Mouse (Mus musculus) lung, postnatal 36 days (tissue): ENCODE data around the gene Ovca2.
"Not testable (repeated sequence)": the region's sequence is repeated elsewhere in the genome, so short reads cannot be mapped to it uniquely, and the experiment has no call there.

ENCODE experiments used
- DNase-seq: peaks from one replicate; pipeline ENCODE4 v3.0.0; 2022; ENCODE audit warnings: mixed read lengths

Gene Ovca2

DNA sequence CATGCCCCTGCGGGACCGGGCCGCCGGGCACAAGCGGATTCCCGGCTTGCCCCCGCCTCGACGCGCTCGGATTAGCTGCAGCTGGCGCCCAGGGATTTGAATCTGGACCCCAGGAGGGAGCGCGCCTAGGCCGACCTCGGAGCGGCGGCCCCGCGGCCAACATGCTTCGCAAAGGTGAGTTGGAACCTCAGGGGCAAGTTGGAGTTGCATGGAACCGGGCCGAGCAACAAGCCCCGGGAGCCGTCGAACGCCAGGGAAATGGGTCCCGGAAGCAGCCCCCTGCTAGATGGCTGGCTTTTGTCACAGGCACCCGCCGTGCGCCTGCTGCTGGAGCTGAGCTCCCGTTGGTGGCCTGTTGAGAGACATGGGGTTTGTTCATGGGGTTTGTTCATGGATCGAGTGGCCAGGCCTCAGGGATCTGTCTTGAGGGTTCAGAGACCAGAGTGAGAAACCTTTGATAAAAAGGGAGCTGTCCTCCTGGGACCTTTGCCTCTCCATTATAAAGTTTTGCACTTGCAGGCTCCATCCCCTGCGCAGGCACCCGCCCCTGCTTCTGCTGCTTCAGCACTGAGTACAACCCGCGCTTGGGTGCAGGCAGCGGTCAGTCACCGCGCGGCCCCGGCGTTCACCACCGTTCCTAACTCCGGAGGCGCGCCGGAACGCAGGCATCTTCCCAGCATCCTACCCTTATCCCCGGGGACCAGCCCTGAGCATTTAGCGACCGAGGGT lies 15.7 kb upstream of the Ovca2 start:
- DNase-seq, result no peak

DNA sequence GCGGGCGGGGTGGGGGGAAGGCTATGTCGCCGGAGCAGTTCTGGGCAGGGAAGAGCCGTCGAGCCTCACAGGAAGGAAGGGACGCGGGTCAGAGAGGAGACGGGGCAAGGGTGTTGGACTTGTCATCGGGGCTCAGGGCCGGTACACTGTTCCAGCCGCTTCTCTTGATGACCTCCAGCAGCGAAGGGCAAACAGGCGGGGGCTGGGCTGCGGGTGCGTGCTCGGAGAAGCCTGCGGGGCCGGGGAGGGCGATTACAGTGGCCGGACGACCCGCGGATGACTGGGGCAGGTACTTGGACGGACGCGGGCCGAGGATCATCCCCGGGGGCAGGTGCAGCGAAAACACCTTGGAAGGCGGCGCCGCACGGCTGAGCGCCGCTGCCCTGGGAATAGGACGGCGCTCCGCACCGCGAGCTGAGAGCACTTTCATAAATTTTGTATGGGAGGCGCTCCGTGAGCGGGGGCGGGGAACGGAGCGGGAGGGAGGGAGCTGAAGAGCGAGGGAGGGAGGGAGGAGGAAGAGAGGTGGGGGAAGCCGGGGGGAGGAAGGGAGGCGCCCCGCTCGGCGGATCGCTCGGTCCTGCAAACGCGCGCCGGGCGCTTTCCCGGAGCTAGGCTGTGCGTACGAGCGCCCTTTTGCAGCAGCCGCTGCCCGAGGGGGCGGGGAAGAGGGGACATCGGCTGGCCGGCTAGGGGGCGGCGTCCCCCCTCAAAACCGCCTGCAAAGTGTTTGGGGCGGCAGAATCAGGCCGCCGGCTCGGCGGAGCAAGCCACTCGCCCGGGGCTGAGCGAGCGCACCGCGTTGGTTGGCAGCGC lies 14.8 kb upstream of the Ovca2 start, which contains the start of gene Rtn4rl1:
Gene Rtn4rl1, plus strand, starts transcription at position 528 of the 816 bp plus-strand sequence.
- peak; percentile 78 for DNase-seq

DNA sequence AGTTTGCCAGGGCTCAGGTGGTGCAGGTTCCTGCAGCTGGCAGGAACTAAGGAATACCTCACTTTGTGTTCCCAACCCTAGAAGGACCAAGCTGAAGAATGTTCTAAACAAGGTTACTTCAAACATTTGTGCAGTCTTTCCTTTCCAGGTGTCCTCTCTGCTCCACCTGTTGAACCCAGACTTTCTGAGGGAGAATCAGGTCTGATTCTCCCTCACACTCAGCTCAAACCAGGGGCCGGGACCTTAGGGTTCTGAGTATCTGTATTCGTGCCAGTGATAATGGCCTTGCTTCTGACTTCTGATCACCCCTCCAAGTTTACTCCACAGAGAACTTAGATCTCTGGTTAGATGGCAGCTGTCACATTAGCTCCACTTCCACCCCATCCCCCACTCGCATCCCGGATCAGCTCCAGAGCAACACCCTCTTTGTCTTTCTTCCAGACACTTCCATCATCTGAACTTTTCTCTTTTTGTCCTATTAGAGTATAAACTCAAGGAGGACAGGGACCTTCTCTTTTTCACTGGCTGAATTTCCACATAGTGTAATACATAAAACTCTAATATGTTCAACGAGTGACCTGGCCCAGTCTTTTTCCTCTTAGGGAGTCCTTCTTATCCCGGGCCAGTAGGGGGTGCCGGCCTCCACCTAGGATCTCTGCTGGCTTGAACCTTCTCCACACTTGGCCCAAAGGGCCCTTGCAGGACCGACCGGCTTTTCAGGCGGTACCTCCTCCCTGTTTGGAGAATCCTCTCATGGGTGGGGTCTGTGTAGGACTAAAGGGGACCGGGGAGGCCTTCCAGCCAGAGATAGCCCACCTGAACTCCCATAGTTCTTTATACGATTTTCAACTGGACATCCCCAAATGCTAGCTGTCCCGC lies 13.9 kb upstream of the Ovca2 start:
- peak; percentile 87 for DNase-seq

DNA sequence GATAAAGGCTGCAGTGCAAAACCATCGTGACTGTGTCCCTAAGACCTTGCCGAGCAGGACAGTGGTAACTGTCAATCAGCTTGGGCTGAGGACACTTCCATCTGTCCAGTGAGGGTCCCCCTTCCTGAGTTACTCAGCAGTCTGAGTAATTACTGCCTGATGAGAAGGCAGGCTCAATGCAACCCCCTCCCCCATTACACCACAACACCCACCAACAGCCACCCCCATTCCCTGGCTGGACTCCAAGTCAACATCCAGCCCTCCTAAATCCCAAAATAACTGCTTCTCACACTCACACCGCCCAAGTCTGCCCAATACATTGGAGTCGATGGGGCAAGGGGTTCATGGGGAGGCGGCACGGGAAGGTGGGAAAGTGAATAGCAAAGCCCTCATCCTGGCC lies 13.2 kb upstream of the Ovca2 start:
- no peak for DNase-seq

DNA sequence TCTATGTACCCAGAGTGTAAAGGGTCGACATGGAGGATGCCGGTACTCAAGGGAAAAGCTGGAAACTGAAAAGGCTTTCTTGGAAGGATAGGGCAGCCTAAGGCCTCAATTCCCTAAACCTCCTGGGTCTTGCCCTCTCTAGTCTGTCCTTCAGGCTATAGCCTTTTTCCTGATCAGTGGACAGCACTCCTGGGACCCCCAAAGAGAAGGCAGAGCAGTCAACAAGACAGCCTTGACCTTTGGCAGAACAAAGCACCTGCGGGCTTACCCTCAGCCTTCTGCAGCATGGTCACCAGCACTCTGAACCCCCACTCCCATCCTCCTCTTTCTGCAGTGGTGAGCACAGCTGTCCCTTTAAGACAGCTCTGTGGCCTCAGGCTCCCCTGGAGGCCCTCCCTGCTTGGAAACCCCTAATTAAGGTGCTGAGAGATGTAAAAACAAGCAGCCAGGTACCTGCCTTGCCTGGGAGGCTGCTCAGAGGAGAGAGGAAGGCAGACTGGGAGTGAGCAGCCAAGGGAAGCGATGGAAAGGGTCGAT lies 12.3 kb upstream of the Ovca2 start, which contains the start of gene Dph1:
Gene Dph1, minus strand, starts transcription at position 337 of the 537 bp plus-strand sequence.
- no peak for DNase-seq

DNA sequence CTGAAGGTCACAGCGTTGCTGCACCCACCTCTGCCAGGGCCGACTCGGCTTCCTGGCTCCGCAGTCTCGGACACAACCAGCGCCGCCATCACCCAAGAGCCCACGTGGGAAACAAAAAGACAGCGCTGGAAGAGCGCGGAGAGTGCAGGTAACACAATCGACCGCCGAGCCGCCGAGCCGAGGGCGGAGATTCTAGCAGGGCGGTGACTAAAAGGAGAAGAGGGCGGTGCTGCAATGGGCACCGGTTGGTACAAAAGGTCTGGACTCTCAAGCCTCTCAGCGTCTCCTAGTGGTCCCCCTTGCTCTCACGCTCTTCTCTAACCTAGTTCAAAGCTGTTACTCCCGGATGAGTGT lies 11.7 kb upstream of the Ovca2 start:
- peak; percentile 93 for DNase-seq

DNA sequence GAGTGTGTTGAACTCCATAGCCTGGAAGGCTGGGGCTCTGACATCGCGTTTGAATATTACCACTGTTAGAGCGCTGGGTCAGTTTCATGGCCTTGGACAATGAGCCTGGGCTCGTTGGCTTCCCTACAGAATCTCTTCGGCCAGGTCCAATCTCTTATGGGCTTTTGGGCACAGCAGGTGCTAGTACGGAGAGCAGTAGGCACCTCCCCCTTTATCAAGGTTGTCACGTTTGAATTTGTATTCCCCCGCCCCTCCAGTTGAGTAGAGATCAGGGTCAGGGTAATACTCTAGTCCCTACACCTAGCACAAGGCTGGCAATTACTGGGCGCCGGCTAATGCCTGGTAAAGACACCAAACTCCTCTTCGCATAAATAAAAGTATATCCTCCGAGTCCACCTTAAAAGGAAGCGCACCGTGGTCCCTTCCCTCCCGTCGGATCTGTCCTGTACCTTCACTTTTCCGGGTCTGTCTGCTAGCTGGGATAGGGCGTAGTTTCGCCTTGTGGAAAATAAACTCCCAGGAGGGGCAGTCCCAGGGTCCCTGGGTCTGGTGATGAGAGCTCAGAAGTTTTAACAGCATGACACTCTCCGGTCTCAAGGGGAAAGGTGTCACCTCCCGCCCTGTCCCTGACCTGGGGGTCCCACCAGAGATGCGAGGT lies 11.2 kb upstream of the Ovca2 start:
- no peak for DNase-seq

DNA sequence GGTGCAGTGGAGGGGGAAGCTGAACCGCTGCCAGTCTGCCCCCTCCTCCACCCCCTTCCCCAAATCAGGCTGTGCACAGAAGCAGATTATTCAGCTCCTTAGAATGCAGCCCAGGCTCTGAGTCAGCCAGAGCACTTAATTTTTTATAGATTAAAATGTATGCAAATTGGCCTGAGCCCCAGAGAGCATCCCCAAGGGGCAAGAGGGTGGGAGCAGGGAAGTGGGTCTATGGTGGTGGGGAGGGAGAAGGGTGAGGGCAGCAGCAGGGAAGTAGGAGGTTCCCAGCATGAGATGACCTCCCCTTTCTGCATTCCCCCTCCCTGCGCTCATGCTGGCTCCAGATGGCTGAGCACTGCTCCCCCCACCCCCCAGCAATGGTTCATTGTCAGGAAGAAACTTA lies 6.4 kb upstream of the Ovca2 start:
- DNase-seq, result no peak

DNA sequence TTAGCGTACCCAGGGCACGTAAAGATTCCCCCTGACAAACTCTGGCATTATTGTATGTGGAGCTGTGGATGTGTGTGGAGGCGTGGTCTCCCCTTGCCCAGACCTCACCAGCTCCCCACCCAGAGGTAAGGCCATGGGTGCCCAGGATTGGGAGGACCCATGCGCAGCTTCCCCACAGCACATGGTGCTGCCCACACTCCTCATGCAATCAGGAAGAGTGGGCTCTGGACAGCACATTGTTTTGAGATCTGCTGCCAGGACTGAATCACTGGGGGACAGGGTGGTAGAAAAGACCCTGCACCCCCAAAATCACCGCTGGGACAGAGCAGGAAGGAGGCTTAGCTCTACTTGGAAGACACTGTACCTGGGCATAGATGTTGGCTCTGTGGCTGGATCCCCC lies 5.9 kb upstream of the Ovca2 start:
- no peak for DNase-seq

DNA sequence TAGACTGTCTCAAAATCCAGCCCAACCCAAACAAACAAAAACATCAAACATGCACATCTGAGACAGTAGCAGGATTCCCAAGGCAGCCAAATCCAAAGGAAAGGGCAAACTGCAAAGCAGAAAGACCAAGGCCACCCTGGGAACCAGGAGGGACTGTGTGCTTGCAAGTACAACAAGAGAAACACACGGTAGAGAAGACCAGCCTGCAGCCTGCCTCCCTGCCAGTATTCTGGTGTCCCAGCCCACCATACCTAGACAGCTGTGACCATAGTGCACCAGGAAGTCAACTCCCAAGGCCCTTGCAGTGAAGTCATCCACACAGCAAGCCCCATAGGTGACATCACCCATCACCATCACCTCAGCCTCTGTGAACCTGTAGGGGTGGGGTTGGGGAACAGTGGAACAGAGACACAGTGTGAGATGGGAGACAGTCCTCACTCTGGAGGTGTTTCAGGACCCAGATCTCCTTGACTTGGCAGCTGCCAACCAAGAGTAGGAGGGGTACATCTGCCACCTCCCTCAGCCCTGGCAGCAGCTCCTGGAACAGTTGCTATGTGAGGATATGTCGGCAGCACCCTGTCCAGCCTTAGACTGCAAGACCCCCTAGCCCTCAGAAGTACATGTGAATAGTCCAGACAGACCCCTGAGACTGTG lies 5.4 kb upstream of the Ovca2 start:
- DNase-seq, result no peak

DNA sequence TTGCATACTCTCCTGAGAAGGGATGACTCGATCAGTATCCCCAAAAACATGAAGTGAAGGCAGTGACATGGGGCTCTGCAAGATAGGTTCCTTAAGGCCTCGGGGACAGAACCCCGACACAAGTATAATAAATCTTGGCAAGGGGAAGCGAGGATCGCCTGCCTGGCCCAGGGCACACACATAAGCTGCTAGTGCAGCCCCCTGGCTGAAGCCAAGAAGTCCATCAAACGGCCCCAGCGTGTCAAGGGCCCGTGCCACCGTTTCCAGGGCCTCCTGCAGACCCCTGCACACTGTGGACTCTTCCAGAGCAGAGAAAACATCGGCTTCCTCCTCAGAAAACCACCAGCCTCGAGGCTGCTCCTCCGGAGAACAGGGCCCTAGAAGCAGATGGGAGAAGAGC lies 624 bp downstream of the Ovca2 start:
- no peak for DNase-seq

DNA sequence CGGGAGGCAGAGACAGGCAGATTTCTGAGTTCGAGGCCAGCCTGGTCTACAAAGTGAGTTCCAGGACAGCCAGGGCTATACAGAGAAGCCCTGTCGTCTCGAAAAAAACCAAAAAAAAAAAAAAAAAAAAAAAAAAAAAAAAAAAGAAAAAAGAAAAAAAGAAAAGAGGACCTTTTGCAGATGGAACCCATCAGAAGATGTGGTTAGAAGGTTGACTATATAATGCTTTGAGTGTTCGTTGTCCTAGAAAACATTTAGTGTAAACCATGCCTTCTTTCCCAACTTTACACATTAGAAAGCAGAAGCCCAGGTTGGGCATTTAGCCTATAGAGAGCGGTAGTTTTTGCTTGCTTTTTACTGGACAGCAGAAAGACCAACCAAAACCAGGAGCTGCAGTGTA lies 4.1 kb downstream of the Ovca2 start:
- DNase-seq, result not testable (repeated sequence)

DNA sequence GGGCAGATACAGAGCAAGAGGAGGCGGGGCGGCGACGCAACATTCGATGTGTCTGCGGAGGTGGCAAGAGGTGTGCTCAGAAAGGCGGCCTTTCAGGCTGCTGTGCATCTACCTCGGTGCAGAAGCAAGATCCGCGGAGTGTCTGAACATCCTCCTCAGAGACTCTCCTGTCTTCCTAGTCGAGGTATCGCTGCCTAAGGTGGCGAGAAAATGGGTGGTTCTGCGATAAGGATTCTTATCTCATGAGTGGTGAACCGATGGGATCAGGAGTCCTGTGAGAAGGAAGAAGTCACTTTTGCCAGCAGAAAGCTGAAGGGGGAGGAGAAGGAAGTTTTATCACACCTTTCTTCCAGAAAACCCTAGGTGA lies 4.9 kb downstream of the Ovca2 start:
- no peak for DNase-seq

DNA sequence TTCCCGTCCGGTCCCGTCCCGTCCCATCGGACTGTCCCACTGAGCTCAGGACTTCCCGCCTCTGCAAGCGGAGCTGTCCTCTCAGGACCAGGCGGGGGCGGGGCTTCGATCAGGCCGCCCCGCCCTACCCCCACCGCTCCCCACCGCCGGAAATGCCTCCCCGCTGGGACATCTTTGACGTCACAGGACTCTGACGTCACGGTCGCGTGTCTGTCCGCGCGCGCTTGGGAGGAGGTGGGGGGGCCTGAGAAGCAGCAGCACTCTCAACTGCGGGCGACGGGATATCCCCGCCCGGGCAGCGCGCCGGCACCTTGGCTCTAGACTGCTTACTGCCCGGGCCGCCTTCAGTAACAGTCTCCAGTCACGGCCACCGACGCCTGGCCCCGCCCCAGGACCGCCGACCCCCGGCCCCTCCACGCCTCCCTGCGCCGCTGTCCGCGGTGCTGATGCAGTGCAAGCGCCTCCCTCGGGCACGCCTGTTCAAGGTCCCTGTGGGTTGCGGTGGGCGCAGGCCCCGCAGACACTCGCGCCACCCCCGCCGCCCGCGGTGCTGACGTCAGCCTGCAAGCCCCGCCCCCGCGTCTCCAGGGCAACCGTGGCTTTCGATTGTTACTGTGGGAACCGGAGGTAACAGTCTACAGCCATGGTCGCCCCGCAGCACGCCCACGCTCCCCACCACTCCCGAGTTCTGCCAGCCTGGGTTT lies 5.4 kb downstream of the Ovca2 start:
- peak; percentile 85 for DNase-seq

DNA sequence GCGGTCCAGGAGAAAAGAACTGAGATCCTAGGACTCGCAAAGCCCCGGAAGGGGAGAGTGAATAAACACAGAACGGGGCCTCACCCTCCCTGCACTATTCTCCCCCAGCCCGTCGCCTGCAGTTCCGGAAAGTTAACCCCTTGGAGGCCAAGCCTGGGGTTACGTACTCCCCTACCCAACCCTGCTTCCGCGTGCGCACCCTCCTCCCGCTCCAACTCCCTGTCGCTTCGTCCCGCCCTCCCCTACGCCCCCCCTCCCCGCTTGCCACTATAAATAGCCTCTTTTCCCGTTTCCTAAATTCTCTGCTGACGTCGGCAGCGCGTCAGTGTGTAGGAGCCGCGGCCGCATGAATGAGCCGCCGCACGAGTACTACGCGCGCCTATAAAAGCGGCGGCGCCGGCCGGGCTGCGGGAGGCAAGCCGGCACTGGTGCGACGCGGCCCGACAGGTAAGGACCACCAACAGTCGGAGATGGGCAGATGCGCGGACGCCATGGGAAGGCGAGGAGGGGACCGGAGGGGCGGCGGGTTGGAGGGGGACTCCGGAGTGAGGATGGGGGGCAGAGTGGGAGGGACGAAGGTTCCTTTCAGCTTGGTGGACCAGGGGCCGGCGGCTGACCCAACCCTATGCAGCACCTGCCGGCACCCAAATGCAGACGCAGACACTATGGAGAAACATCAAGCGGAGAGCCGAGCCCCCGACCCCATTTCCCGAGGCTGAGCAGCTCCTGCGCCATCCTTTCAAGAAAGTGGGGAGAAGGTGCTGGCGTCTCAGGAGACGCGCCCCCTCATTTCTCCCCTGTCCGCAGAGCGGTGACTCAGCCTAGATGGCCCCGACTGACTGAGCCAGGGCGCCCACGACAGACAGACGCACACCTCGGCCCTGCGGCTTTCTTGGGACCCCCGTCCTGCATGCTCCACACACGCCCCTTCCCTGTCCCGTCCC lies 6.2 kb downstream of the Ovca2 start:
- no peak for DNase-seq

DNA sequence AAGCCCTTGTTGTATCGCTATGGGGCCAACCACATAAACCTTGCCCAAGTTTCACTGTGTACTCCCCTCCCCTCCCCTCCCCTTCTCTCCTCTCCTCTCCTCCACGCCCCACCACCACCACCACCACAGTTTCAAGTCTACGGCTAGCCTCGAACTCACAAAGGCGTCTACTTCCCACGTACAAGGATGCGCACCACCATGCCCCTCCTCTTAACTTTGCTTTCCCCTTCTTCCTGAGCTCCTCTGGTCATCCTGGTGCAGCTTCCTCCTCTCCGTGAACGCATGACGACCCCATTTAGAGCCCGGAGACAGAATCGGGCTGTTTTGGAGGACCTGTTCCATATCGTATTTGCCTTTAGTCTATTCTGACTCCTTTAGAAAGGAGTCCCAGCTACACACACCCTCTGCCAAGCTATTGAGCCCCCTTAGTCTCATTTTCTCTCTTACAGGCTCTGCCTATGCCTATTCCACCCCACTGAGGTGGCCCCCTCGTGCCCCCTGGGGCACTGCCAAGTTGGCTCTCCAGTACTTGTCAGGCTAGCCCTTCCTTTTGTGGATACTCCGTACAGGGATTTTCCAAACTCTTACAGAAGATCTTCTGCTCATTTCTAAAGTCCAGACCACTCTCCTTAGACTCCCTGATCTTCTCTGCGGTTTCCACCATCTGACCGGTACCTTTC lies 7.3 kb downstream of the Ovca2 start:
- no peak for DNase-seq

DNA sequence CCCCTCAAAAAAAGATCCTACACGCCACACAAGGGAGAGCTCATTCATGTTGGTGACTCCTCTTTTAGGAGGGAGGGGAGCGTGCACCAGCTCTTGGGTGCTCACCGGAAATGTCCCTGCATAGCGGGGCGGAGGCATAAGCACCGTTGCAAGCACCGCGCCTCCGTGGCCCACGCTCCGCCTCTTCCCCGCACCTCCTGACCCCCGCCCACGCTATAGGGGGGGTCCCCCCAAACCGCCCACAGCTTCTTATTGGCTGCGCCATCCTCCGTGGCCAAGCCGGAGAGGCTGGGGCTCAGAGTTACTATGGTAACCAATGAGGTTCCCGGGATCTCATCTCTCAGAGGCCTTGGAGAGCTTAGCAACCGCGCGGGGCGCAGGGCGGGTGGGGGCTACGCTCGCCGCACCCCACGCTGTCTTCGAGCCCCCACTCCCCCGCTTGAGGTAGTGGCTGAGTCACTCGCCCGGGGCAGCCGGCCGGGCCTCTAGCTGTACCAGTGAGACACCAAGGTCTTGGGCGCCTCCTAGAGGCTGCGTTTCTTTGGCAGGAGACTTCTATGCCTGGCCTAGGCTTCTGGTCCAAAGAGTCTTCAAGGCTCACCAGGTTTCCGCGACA lies 8.4 kb downstream of the Ovca2 start:
- peak; percentile 98 for DNase-seq

DNA sequence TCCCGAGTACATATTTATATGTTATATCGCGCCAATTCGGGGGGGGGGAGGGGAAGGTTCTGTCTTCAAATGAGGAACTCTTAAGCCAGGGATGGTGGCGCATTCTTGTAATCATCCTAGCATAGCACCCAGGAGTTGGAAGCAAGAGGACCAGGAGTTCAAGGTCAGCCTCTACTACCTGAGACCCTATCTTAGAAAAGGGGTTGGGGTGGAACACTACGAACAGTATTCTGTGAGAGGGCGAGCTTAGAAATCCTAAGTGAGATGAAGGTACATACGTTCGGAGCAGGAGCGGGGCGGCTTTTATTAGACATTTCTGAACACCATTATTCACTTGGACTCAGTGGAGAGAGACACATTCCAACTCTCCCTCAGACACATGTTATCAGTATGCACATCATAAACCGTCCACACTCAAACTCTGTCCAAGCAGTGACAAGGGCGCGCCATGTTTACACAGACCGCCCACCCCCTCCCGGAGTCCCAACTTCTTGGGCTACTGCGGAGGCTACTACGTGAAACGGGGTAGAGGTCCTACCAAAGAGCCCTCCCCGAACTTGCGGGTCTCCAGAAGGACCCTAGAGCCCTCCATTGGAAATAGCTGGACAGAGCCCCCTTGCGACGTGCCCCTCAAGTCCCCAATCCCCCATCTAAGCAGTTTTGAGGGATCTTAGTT lies 9.1 kb downstream of the Ovca2 start, which contains the start of gene Hic1:
Gene Hic1, minus strand, starts transcription at position 115 of the 676 bp plus-strand sequence.
- DNase-seq, result no peak
